Mouse (Mus musculus) forebrain, embryonic 16.5 days (tissue): ENCODE results near the gene Marc1. TPM values are rescaled to one million over a fixed set of nuclear protein-coding genes. Genes with fewer than 3 reads are reported as not detected.

Experiments used
- ATAC-seq: fragments of 200-750 bp; cut with Nextera tagmentation; 2 replicates; pipeline ENCODE4 v1.8.0; 2017; ENCODE audit warnings: mild to moderate bottlenecking, moderate library complexity
- H3K27ac ChIP-seq: fragments of 300-500 bp; sonication (generic); 2 replicates; pipeline ENCODE4 v1.5.1; 2014; ENCODE audit warnings: low read length, control low read depth
- H3K27me3 ChIP-seq: fragments of 300-500 bp; sonication (generic); replicated peaks from 2 replicates; pipeline ENCODE4 v1.6.1; 2014; ENCODE audit warnings: low read length; ENCODE audit not compliant: control insufficient read depth, insufficient read depth
- H3K36me3 ChIP-seq: fragments of 300-500 bp; sonication (generic); 2 replicates; pipeline ENCODE4 v1.6.1; 2014; ENCODE audit not compliant: control insufficient read depth, insufficient read depth
- H3K4me1 ChIP-seq: fragments of 300-500 bp; sonication (generic); replicated peaks from 2 replicates; pipeline ENCODE4 v1.6.1; 2014; ENCODE audit warnings: low read length; ENCODE audit not compliant: control insufficient read depth, insufficient read depth
- H3K4me2 ChIP-seq: fragments of 300-500 bp; sonication (generic); 2 replicates; pipeline ENCODE4 v1.6.1; 2014; ENCODE audit warnings: mild to moderate bottlenecking, low read length, control low read depth
- H3K4me3 ChIP-seq: fragments of 300-500 bp; sonication (generic); replicated peaks from 2 replicates; pipeline ENCODE4 v1.5.1; 2014; ENCODE audit warnings: mild to moderate bottlenecking, low read length, control low read depth
- H3K9ac ChIP-seq: fragments of 300-500 bp; sonication (generic); replicated peaks from 2 replicates; pipeline ENCODE4 v1.6.1; 2014; ENCODE audit warnings: low read depth, low read length, control low read depth
- H3K9me3 ChIP-seq: fragments of 300-500 bp; sonication (generic); 2 replicates; pipeline ENCODE4 v1.6.1; 2016; ENCODE audit warnings: low read length; ENCODE audit not compliant: control insufficient read depth
- WGBS: fragments of 180-500 bp; shearing (Covaris S2); extraction: QIAGEN DNeasy Blood & Tissue Kit; methylation state at CpG from one replicate; pipeline ENCODE4 v1.1.7; 2014; 5-methylcytosine and 5-hydroxymethylcytosine counted together
- microRNA counts: library from miRNA; unstranded; fragments of <30 nt; microRNA quantifications from one replicate; lab custom pipeline; 2016
- microRNA-seq: library from miRNA; unstranded; fragments of <30 nt; microRNA quantifications from one replicate; pipeline ENCODE4, GENCODE M21; 2017
- polyA plus RNA-seq: library from polyadenylated mRNA; unstranded; fragments of >200 nt; fragmentation: Nextera tagmentation; extraction: Ambion mirVana; gene quantifications from 2 replicates; pipeline ENCODE4 v1.2.1, GENCODE M21; 2015

Gene Marc1
- polyA plus RNA-seq, 1 experiment from 2014 or later, result not detected

- Histone ChIP-seq H3K36me3 (no peaks in the 10 kb centered on the region), H3K4me2 (peak overlapping the region; percentile 5; the same call in 1 of the 2 replicates)
- 38% methylated on average over 14 of the region's 14 CpGs for WGBS
These were observed 62.4 kb downstream of the Marc1 start for GRCm38 (mm10) chr1:184748692-184749152.

GRCm38 (mm10) chr1:184737876-184738479, 73.1 kb downstream of the Marc1 start:
- Histone ChIP-seq H3K9ac (no peak overlapping the region), H3K27me3 (peaks cover 57% of the 10 kb centered on the region), H3K27ac (no peak overlapping the region), H3K36me3 (no peaks in the 10 kb centered on the region), H3K9me3 (no peaks in the 10 kb centered on the region), H3K4me3 (no peak overlapping the region), H3K4me2 (no peak overlapping the region), H3K4me1 (peaks cover 4% of the 10 kb centered on the region; the same call in 1 of the 2 replicates)
- ATAC-seq, result peak; percentile 67; the same call in 1 of the 2 replicates
- WGBS, result 9% methylated on average over 12 of the region's 14 CpGs

More at GRCm38 (mm10) chr1:184748692-184749152, 62.4 kb downstream of the Marc1 start:
- H3K27me3 ChIP-seq, result 0 out of 2 replicates have a peak, but pooled peaks cover 2% of the 10 kb centered on the region
- no peak overlapping the region for H3K9ac ChIP-seq
- H3K4me3 ChIP-seq, result no peak overlapping the region
- H3K4me1 ChIP-seq, result no peaks in the 10 kb centered on the region
- H3K9me3 ChIP-seq, result no peaks in the 10 kb centered on the region
- H3K27ac ChIP-seq, result no peak overlapping the region
- no peak for ATAC-seq

- Histone ChIP-seq H3K27me3 (peaks cover 62% of the 10 kb centered on the region), H3K9me3 (no peaks in the 10 kb centered on the region), H3K36me3 (no peaks in the 10 kb centered on the region), H3K4me2 (no peak overlapping the region), H3K27ac (no peak overlapping the region), H3K4me3 (no peak overlapping the region), H3K9ac (no peak overlapping the region), H3K4me1 (peaks cover 10% of the 10 kb centered on the region)
- WGBS, result 24% methylated on average over 2 of the region's 2 CpGs
- ATAC-seq, result no peak
These were observed 73.9 kb downstream of the Marc1 start for GRCm38 (mm10) chr1:184737228-184737627.

MicroRNAs encoded within 50 kb of the gene (microRNA counts, 519-probe panel; counts per million panel counts)
- microRNA mmu-miR-1981 (lab: Ali Mortazavi, UCI), result 3,043 counts per million, percentile 78 among the panel's probes with 10 or more counts

Small RNA genes lying within 50 kb of the gene (microRNA-seq; reads per million reads assigned to microRNA genes)
- 46.8 reads per million, percentile 43 among the genes with 10 or more reads in this experiment for gene Mir1981

Other genes with a start within 250 kb of the Marc1 start
- gene Hlx, start 78.7 kb downstream of the Marc1 start, polyA plus RNA-seq, result 1.8 and 2.1 TPM in 2 replicates
- 105 and 106 TPM in 2 replicates for gene Marc2, start 35.1 kb upstream of the Marc1 start, polyA plus RNA-seq
- gene C130074G19Rik, start 71.9 kb upstream of the Marc1 start, polyA plus RNA-seq, result 0.92 and 1.3 TPM in 2 replicates
- 12.9 and 15.0 TPM in 2 replicates for gene Mark1, start 188.3 kb upstream of the Marc1 start, polyA plus RNA-seq